Mouse (Mus musculus): ENCODE measurements around the gene Hirip3. TPM values are rescaled to one million over a fixed set of nuclear protein-coding genes. Genes with fewer than 3 reads are reported as not detected.

Gene Hirip3
- polyA plus RNA-seq, 2 experiments from 2014 or later: 12.7 to 20.6 TPM

Other genes with a start within 250 kb of the Hirip3 start
- under 1 TPM in 1 of 2 experiments, not detected in 1; 0.42 TPM for gene Nupr1, start 231.1 kb upstream of the Hirip3 start, polyA plus RNA-seq (2017; shearing (Covaris generic))
- 100 to 1,000 TPM in 1 of 2 experiments, 10 to 100 TPM in 1; 93.1 to 113 TPM for gene Sgf29, start 212.7 kb upstream of the Hirip3 start, polyA plus RNA-seq (2017; shearing (Covaris generic))
- gene Sult1a1, start 185.5 kb upstream of the Hirip3 start, polyA plus RNA-seq (2017; shearing (Covaris generic)): 1 to 10 TPM in 1 of 2 experiments, under 1 TPM in 1; 0.82 to 1.3 TPM
- 100 to 1,000 TPM in 1 of 2 experiments, 10 to 100 TPM in 1; 82.6 to 175 TPM for gene Bola2, start 166.6 kb upstream of the Hirip3 start, polyA plus RNA-seq (2017; shearing (Covaris generic))
- 10 to 100 TPM; 10.6 to 21.4 TPM for gene Slx1b, start 166.2 kb upstream of the Hirip3 start, polyA plus RNA-seq (2017; shearing (Covaris generic))
- 1,000 to 10,000 TPM; 2,251 to 2,782 TPM for gene Coro1a, start 154.2 kb upstream of the Hirip3 start, polyA plus RNA-seq (2017; shearing (Covaris generic))
- 10 to 100 TPM; 16.9 to 17.8 TPM for gene Mapk3, start 102.4 kb upstream of the Hirip3 start, polyA plus RNA-seq (2017; shearing (Covaris generic))
- gene Gdpd3, start 95.6 kb upstream of the Hirip3 start, polyA plus RNA-seq (2017; shearing (Covaris generic)): 10 to 100 TPM; 13.9 to 17.4 TPM
- gene Ypel3, start 85.0 kb upstream of the Hirip3 start, polyA plus RNA-seq (2017; shearing (Covaris generic)): 10 to 100 TPM; 58.4 to 83.8 TPM
- gene Tbx6, start 80.5 kb upstream of the Hirip3 start, polyA plus RNA-seq (2017; shearing (Covaris generic)): 1 to 10 TPM; 5.9 to 7.5 TPM
- 100 to 1,000 TPM; 139 to 140 TPM for gene Ppp4c, start 69.5 kb upstream of the Hirip3 start, polyA plus RNA-seq (2017; shearing (Covaris generic))
- not detected for gene Fam57b, start 64.3 kb upstream of the Hirip3 start, polyA plus RNA-seq (2017; shearing (Covaris generic))
- not detected for gene 4930451I11Rik, start 30.3 kb upstream of the Hirip3 start, polyA plus RNA-seq (2017; shearing (Covaris generic))
- gene Doc2a, start 14.6 kb upstream of the Hirip3 start, polyA plus RNA-seq (2017; shearing (Covaris generic)): not detected
- gene Ino80e, start 405 bp downstream of the Hirip3 start, polyA plus RNA-seq (2017; shearing (Covaris generic)): 10 to 100 TPM; 53.9 to 55.7 TPM
- gene Taok2, start 22.7 kb downstream of the Hirip3 start, polyA plus RNA-seq (2017; shearing (Covaris generic)): 10 to 100 TPM; 15.3 to 15.6 TPM
- 10 to 100 TPM; 40.2 to 53.2 TPM for gene Tmem219, start 60.9 kb downstream of the Hirip3 start, polyA plus RNA-seq (2017; shearing (Covaris generic))
- 1 to 10 TPM; 5.5 to 8.9 TPM for gene Kctd13, start 66.9 kb downstream of the Hirip3 start, polyA plus RNA-seq (2017; shearing (Covaris generic))
- gene Asphd1, start 87.6 kb downstream of the Hirip3 start, polyA plus RNA-seq (2017; shearing (Covaris generic)): under 1 TPM; 0.48 to 0.51 TPM
- 1 to 10 TPM; 1.5 to 1.8 TPM for gene Sez6l2, start 88.6 kb downstream of the Hirip3 start, polyA plus RNA-seq (2017; shearing (Covaris generic))
- 100 to 1,000 TPM; 121 to 152 TPM for gene Cdipt, start 113.9 kb downstream of the Hirip3 start, polyA plus RNA-seq (2017; shearing (Covaris generic))
- gene Cdiptos, start 114.1 kb downstream of the Hirip3 start, polyA plus RNA-seq (2017; shearing (Covaris generic)): 1 to 10 TPM in 1 of 2 experiments, under 1 TPM in 1; 0.32 to 1.1 TPM
- gene Mvp, start 152.6 kb downstream of the Hirip3 start, polyA plus RNA-seq (2017; shearing (Covaris generic)): 10 to 100 TPM; 13.7 to 20.9 TPM
- 1 to 10 TPM; 1.3 to 2.4 TPM for gene Pagr1b, start 154.5 kb downstream of the Hirip3 start, polyA plus RNA-seq (2017; shearing (Covaris generic))
- gene Pagr1a, start 155.4 kb downstream of the Hirip3 start, polyA plus RNA-seq (2017; shearing (Covaris generic)): 10 to 100 TPM; 49.2 to 70.1 TPM
- gene Gm42742, start 159.1 kb downstream of the Hirip3 start, polyA plus RNA-seq (2017; shearing (Covaris generic)): 10 to 100 TPM; 12.5 to 49.1 TPM
- gene Prrt2, start 159.2 kb downstream of the Hirip3 start, polyA plus RNA-seq (2017; shearing (Covaris generic)): 1 to 10 TPM; 2.6 to 3.3 TPM
- gene Maz, start 165.1 kb downstream of the Hirip3 start, polyA plus RNA-seq (2017; shearing (Covaris generic)): 10 to 100 TPM; 14.5 to 18.4 TPM
- gene Kif22, start 180.5 kb downstream of the Hirip3 start, polyA plus RNA-seq (2017; shearing (Covaris generic)): 10 to 100 TPM; 13.9 to 20.5 TPM
- gene Zg16, start 225.4 kb downstream of the Hirip3 start, polyA plus RNA-seq (2017; shearing (Covaris generic)): under 1 TPM in 1 of 2 experiments, not detected in 1; 0.81 TPM
- 100 to 1,000 TPM; 274 to 321 TPM for gene AI467606, start 229.4 kb downstream of the Hirip3 start, polyA plus RNA-seq (2017; shearing (Covaris generic))